Mouse (Mus musculus): ENCODE measurements around the gene Rin2. TPM values are rescaled to one million over a fixed set of nuclear protein-coding genes. Genes with fewer than 3 reads are reported as not detected.
"Not testable (repeated sequence)": the region's sequence is repeated elsewhere in the genome, so short reads cannot be mapped to it uniquely, and the experiment has no call there.

The Rin2 gene
- polyA plus RNA-seq, 1 experiment from 2014 or later = 9.9 TPM

- WGBS = 42% methylated on average over 17 of the region's 17 CpGs
- Histone ChIP-seq H3K4me2 (ENCODE audit: low read length) (no peak overlapping the region), H3K9ac (replicated peaks; ENCODE audit: low read depth, low read length) (no peak overlapping the region), H3K4me3 (replicated peaks; ENCODE audit: low read length) (no peak overlapping the region), H3K27ac (ENCODE audit: low read length) (0 out of 2 replicates have a peak overlapping the region, but pooled peaks have one; percentile 25), H3K27me3 (replicated peaks; ENCODE audit: control insufficient read depth, insufficient read depth, low read length) (no peaks in the 10 kb centered on the region), H3K4me1 (replicated peaks; ENCODE audit: control insufficient read depth, insufficient read depth, low read length) (peaks cover under 1% of the 10 kb centered on the region; the same call in 1 of the 2 replicates), H3K36me3 (ENCODE audit: control insufficient read depth, insufficient read depth) (no peaks in the 10 kb centered on the region), H3K9me3 (ENCODE audit: control insufficient read depth, low read length) (no peaks in the 10 kb centered on the region)
- no peak for ATAC-seq
Measured at GRCm38 (mm10) chr2:145884036-145884912, 209.3 kb downstream of the Rin2 start.

GRCm38 (mm10) chr2:145884913-145885785, 210.1 kb downstream of the Rin2 start:
- 77% methylated on average over 14 of the region's 14 CpGs for WGBS
- Histone ChIP-seq H3K9ac (replicated peaks; ENCODE audit: low read depth, low read length) (no peak overlapping the region), H3K27me3 (replicated peaks; ENCODE audit: control insufficient read depth, insufficient read depth, low read length) (no peaks in the 10 kb centered on the region), H3K36me3 (ENCODE audit: control insufficient read depth, insufficient read depth) (no peaks in the 10 kb centered on the region), H3K4me2 (ENCODE audit: low read length) (no peak overlapping the region), H3K4me1 (replicated peaks; ENCODE audit: control insufficient read depth, insufficient read depth, low read length) (peaks cover 3% of the 10 kb centered on the region; the same call in 1 of the 2 replicates), H3K9me3 (ENCODE audit: control insufficient read depth, low read length) (no peaks in the 10 kb centered on the region), H3K27ac (ENCODE audit: low read length) (0 out of 2 replicates have a peak overlapping the region, but pooled peaks have one; percentile 25), H3K4me3 (replicated peaks; ENCODE audit: low read length) (no peak overlapping the region)
- ATAC-seq = no peak

GRCm38 (mm10) chr2:145887937-145888765, 213.1 kb downstream of the Rin2 start:
- Histone ChIP-seq H3K9me3 (ENCODE audit: control insufficient read depth, low read length) (no peaks in the 10 kb centered on the region), H3K27me3 (replicated peaks; ENCODE audit: control insufficient read depth, insufficient read depth, low read length) (no peaks in the 10 kb centered on the region), H3K9ac (replicated peaks; ENCODE audit: low read depth, low read length) (no peak overlapping the region), H3K4me1 (replicated peaks; ENCODE audit: control insufficient read depth, insufficient read depth, low read length) (peaks cover 3% of the 10 kb centered on the region; the same call in 1 of the 2 replicates), H3K36me3 (ENCODE audit: control insufficient read depth, insufficient read depth) (no peaks in the 10 kb centered on the region), H3K4me3 (replicated peaks; ENCODE audit: low read length) (no peak overlapping the region), H3K4me2 (ENCODE audit: low read length) (no peak overlapping the region), H3K27ac (ENCODE audit: low read length) (no peak overlapping the region)
- no peak for ATAC-seq
- 72% methylated on average over 14 of the region's 14 CpGs for WGBS

GRCm38 (mm10) chr2:145888766-145889480, 213.9 kb downstream of the Rin2 start:
- Histone ChIP-seq H3K4me3 (replicated peaks; ENCODE audit: low read length) (no peak overlapping the region), H3K9ac (replicated peaks; ENCODE audit: low read depth, low read length) (no peak overlapping the region), H3K4me1 (replicated peaks; ENCODE audit: control insufficient read depth, insufficient read depth, low read length) (peaks cover 3% of the 10 kb centered on the region; the same call in 1 of the 2 replicates), H3K4me2 (ENCODE audit: low read length) (no peak overlapping the region), H3K36me3 (ENCODE audit: control insufficient read depth, insufficient read depth) (no peaks in the 10 kb centered on the region), H3K27ac (ENCODE audit: low read length) (no peak overlapping the region), H3K9me3 (ENCODE audit: control insufficient read depth, low read length) (no peaks in the 10 kb centered on the region), H3K27me3 (replicated peaks; ENCODE audit: control insufficient read depth, insufficient read depth, low read length) (no peaks in the 10 kb centered on the region)
- 75% methylated on average over 6 of the region's 6 CpGs for WGBS
- peak; percentile 45 for ATAC-seq

GRCm38 (mm10) chr2:145890571-145890970, 215.6 kb downstream of the Rin2 start:
- Histone ChIP-seq H3K4me1 (replicated peaks; ENCODE audit: control insufficient read depth, insufficient read depth, low read length) (peaks cover 3% of the 10 kb centered on the region; the same call in 1 of the 2 replicates), H3K27ac (ENCODE audit: low read length) (no peak overlapping the region), H3K9ac (replicated peaks; ENCODE audit: low read depth, low read length) (no peak overlapping the region), H3K27me3 (replicated peaks; ENCODE audit: control insufficient read depth, insufficient read depth, low read length) (no peaks in the 10 kb centered on the region), H3K36me3 (ENCODE audit: control insufficient read depth, insufficient read depth) (no peaks in the 10 kb centered on the region), H3K9me3 (ENCODE audit: control insufficient read depth, low read length) (no peaks in the 10 kb centered on the region), H3K4me2 (ENCODE audit: low read length) (no peak overlapping the region), H3K4me3 (replicated peaks; ENCODE audit: low read length) (no peak overlapping the region)
- WGBS = 77% methylated on average over 2 of the region's 2 CpGs
- no peak for ATAC-seq

GRCm38 (mm10) chr2:145893756-145894155, 218.7 kb downstream of the Rin2 start:
- H3K4me1 ChIP-seq (replicated peaks; ENCODE audit: control insufficient read depth, insufficient read depth, low read length) = peaks cover 3% of the 10 kb centered on the region; the same call in 1 of the 2 replicates
- WGBS = 99% methylated on average over 6 of the region's 6 CpGs
- H3K36me3 ChIP-seq (ENCODE audit: control insufficient read depth, insufficient read depth) = no peaks in the 10 kb centered on the region
- no peak overlapping the region for H3K27ac ChIP-seq (ENCODE audit: low read length)
- no peak for ATAC-seq
- H3K4me2 ChIP-seq (ENCODE audit: low read length) = no peak overlapping the region
- no peak overlapping the region for H3K4me3 ChIP-seq (replicated peaks; ENCODE audit: low read length)
- H3K9me3 ChIP-seq (ENCODE audit: control insufficient read depth, low read length) = no peaks in the 10 kb centered on the region
- H3K9ac ChIP-seq (replicated peaks; ENCODE audit: low read depth, low read length) = no peak overlapping the region
- H3K27me3 ChIP-seq (replicated peaks; ENCODE audit: control insufficient read depth, insufficient read depth, low read length) = 0 out of 2 replicates have a peak, but pooled peaks cover 2% of the 10 kb centered on the region

- ATAC-seq = no peak
- no peaks in the 10 kb centered on the region for H3K36me3 ChIP-seq (ENCODE audit: control insufficient read depth, insufficient read depth)
- WGBS = 81% methylated on average over 9 of the region's 9 CpGs
- H3K4me2 ChIP-seq (ENCODE audit: low read length) = no peak overlapping the region
- 0 out of 2 replicates have a peak, but pooled peaks cover 2% of the 10 kb centered on the region for H3K27me3 ChIP-seq (replicated peaks; ENCODE audit: control insufficient read depth, insufficient read depth, low read length)
- peaks cover 2% of the 10 kb centered on the region; the same call in 1 of the 2 replicates for H3K4me1 ChIP-seq (replicated peaks; ENCODE audit: control insufficient read depth, insufficient read depth, low read length)
- H3K4me3 ChIP-seq (replicated peaks; ENCODE audit: low read length) = no peak overlapping the region
- H3K9me3 ChIP-seq (ENCODE audit: control insufficient read depth, low read length) = no peaks in the 10 kb centered on the region
- no peak overlapping the region for H3K9ac ChIP-seq (replicated peaks; ENCODE audit: low read depth, low read length)
- no peak overlapping the region for H3K27ac ChIP-seq (ENCODE audit: low read length)
Measured at GRCm38 (mm10) chr2:145898106-145898505, 223.1 kb downstream of the Rin2 start.

GRCm38 (mm10) chr2:145900318-145900717, 225.3 kb downstream of the Rin2 start:
- not testable (repeated sequence) for H3K4me3 ChIP-seq (replicated peaks; ENCODE audit: low read length); H3K27me3 ChIP-seq (replicated peaks; ENCODE audit: control insufficient read depth, insufficient read depth, low read length); H3K4me2 ChIP-seq (ENCODE audit: low read length); ATAC-seq; H3K9ac ChIP-seq (replicated peaks; ENCODE audit: low read depth, low read length); H3K27ac ChIP-seq (ENCODE audit: low read length); H3K36me3 ChIP-seq (ENCODE audit: control insufficient read depth, insufficient read depth); H3K9me3 ChIP-seq (ENCODE audit: control insufficient read depth, low read length)
- peaks cover 19% of the 10 kb centered on the region for H3K4me1 ChIP-seq (replicated peaks; ENCODE audit: control insufficient read depth, insufficient read depth, low read length)
- WGBS = 73% methylated on average over 7 of the region's 8 CpGs

All from forebrain, embryonic 16.5 days (tissue).